Mouse (Mus musculus) embryonic facial prominence, embryonic 11.5 days (tissue): ENCODE measurements at regions not wholly inside any gene's neighbourhood (a gene's known extent, or its start where the extent isn't known, plus 50 kb on each side); places are given as distances from the start of the nearest gene placed in this dataset.

Experiments
- ATAC-seq: fragments of 200-750 bp; cut with Nextera tagmentation; replicated peaks from 2 replicates; pipeline ENCODE4 v1.8.0; 2017; ENCODE audit warnings: low read depth; ENCODE audit not compliant: insufficient number of reproducible peaks, low FRiP score, low TSS enrichment
- DNase-seq: peaks from one replicate; pipeline ENCODE4 v3.0.0-alpha.2; 2015; ENCODE audit warnings: low spot score
- H3K27ac ChIP-seq: fragments of 300-500 bp; sonication (generic); replicated peaks from 2 replicates; pipeline ENCODE4 v1.5.1; 2014; ENCODE audit warnings: mild to moderate bottlenecking, low read depth, low read length, control low read depth
- H3K27me3 ChIP-seq: fragments of 300-500 bp; sonication (generic); 2 replicates; pipeline ENCODE4 v1.6.1; 2014; ENCODE audit warnings: mild to moderate bottlenecking, low read length, moderate library complexity, mixed read lengths; ENCODE audit not compliant: control insufficient read depth, insufficient read depth
- H3K36me3 ChIP-seq: fragments of 300-500 bp; sonication (generic); replicated peaks from 2 replicates; pipeline ENCODE4 v1.6.1; 2014; ENCODE audit warnings: low read depth, mild to moderate bottlenecking, low read length, moderate library complexity, mixed read lengths; ENCODE audit not compliant: control insufficient read depth, insufficient read depth
- H3K4me1 ChIP-seq: fragments of 300-500 bp; sonication (generic); 2 replicates; pipeline ENCODE4 v1.6.1; 2014; ENCODE audit warnings: low read length, mixed read lengths; ENCODE audit not compliant: control insufficient read depth, insufficient read depth
- H3K4me2 ChIP-seq: fragments of 300-500 bp; sonication (generic); 2 replicates; pipeline ENCODE4 v1.6.1; 2014; ENCODE audit warnings: low read depth, mild to moderate bottlenecking, control low read depth, low read length, moderate library complexity
- H3K4me3 ChIP-seq: fragments of 300-500 bp; sonication (generic); 2 replicates; pipeline ENCODE4 v1.5.1; 2014; ENCODE audit warnings: low read depth, low read length, control low read depth
- H3K9ac ChIP-seq: fragments of 300-500 bp; sonication (generic); replicated peaks from 2 replicates; pipeline ENCODE4 v1.6.1; 2014; ENCODE audit warnings: mild to moderate bottlenecking, control low read depth, low read length
- H3K9me3 ChIP-seq: fragments of 300-500 bp; sonication (generic); replicated peaks from 2 replicates; pipeline ENCODE4 v1.6.1; 2016; ENCODE audit warnings: mild to moderate bottlenecking, low read length, inconsistent platforms, mixed read lengths; ENCODE audit not compliant: control insufficient read depth
- WGBS: fragments of 180-500 bp; shearing (Covaris S2); extraction: QIAGEN DNeasy Blood & Tissue Kit; methylation state at CpG from one replicate; pipeline ENCODE4 v1.1.7; 2014; 5-methylcytosine and 5-hydroxymethylcytosine counted together

GRCm38 (mm10) chr13:110941587-110941986 is 313.2 kb upstream of the Actbl2 start:
- Histone ChIP-seq H3K27me3 (no peaks in the 10 kb centered on the region), H3K9me3 (no peaks in the 10 kb centered on the region), H3K4me1 (no peaks in the 10 kb centered on the region), H3K4me3 (no peak overlapping the region), H3K27ac (no peak overlapping the region), H3K36me3 (no peaks in the 10 kb centered on the region), H3K4me2 (no peak overlapping the region), H3K9ac (no peak overlapping the region)
- 77% methylated on average over 1 of the region's 1 CpGs for WGBS
- DNase-seq (no peak), ATAC-seq (no peak)

DNA sequence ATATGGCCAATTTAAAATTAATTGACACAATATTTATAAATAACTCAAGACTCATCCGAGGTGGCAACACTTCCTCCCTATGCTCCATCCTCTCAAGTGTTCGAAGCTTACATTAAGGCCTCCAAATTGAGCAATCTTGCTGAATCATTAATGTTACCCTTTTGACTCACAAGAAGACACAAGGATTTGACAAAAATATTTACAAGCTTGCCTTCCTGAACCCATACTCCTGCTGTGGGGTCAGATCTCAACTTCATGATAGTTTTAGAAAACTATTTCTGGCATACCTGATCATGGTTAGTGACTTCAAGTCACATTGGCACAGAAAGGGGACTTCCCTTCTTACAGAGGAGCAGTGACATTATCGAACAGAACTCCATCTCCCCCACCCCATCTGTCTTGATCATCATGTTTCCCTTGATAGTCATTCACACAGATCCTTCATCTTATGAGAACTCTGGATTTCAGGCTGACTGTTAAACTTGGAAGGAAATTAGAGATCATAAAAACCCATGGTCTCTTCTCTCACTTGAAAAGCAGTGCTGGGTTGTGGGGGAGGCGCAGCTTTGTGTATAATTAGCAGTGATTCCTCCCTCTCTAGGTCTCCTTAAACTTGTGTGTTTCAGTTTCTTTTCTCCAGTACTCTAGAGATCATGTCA is 311.7 kb upstream of the Actbl2 start:
- Histone ChIP-seq H3K36me3 (no peaks in the 10 kb centered on the region), H3K4me2 (no peak overlapping the region), H3K9ac (no peak overlapping the region), H3K27ac (no peak overlapping the region), H3K4me3 (no peak overlapping the region), H3K27me3 (no peaks in the 10 kb centered on the region), H3K9me3 (no peaks in the 10 kb centered on the region), H3K4me1 (no peaks in the 10 kb centered on the region)
- DNase-seq (no peak), ATAC-seq (no peak)
- 81% methylated on average over 4 of the region's 4 CpGs for WGBS

DNA sequence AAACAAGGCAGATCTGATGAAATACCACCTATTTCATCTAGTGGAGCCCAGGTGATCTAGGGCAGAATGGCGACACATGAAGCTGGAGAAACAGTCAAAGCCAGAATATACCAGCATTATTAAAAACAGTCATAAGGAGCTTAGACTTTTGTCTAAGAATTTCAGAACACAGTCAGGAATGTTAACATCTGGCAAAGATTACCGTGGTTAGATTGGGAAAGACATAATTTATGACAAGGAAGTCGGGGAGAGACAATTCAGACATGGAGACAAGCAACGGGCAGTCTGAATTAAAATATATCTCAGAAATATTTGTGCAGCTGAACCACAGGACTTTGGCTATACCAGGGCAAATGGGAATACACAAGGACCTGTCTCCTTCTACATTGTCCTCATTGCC is 310.8 kb upstream of the Actbl2 start:
- H3K4me1 ChIP-seq, result no peaks in the 10 kb centered on the region
- H3K9me3 ChIP-seq, result no peaks in the 10 kb centered on the region
- no peaks in the 10 kb centered on the region for H3K36me3 ChIP-seq
- no peak overlapping the region for H3K9ac ChIP-seq
- H3K27ac ChIP-seq, result no peak overlapping the region
- H3K4me3 ChIP-seq, result no peak overlapping the region
- 39% methylated on average over 4 of the region's 4 CpGs for WGBS
- no peak overlapping the region for H3K4me2 ChIP-seq
- DNase-seq, result peak; percentile 72
- H3K27me3 ChIP-seq, result no peaks in the 10 kb centered on the region
- ATAC-seq, result no peak

- no peaks in the 10 kb centered on the region for H3K4me1 ChIP-seq
- no peak overlapping the region for H3K4me3 ChIP-seq
- no peaks in the 10 kb centered on the region for H3K27me3 ChIP-seq
- no peak overlapping the region for H3K9ac ChIP-seq
- no peaks in the 10 kb centered on the region for H3K36me3 ChIP-seq
- DNase-seq (no peak), ATAC-seq (no peak)
- H3K27ac ChIP-seq, result no peak overlapping the region
- no peaks in the 10 kb centered on the region for H3K9me3 ChIP-seq
- WGBS, result 87% methylated on average over 5 of the region's 5 CpGs
- no peak overlapping the region for H3K4me2 ChIP-seq
Measured at GRCm38 (mm10) chr13:110944683-110945082, 310.1 kb upstream of the Actbl2 start.

- H3K9me3 ChIP-seq, result no peaks in the 10 kb centered on the region
- WGBS, result 80% methylated on average over 5 of the region's 5 CpGs
- DNase-seq (no peak), ATAC-seq (no peak)
- no peak overlapping the region for H3K27ac ChIP-seq
- no peaks in the 10 kb centered on the region for H3K27me3 ChIP-seq
- no peaks in the 10 kb centered on the region for H3K4me1 ChIP-seq
- H3K36me3 ChIP-seq, result no peaks in the 10 kb centered on the region
- H3K4me2 ChIP-seq, result no peak overlapping the region
- no peak overlapping the region for H3K9ac ChIP-seq
- H3K4me3 ChIP-seq, result no peak overlapping the region
Measured at GRCm38 (mm10) chr13:110960212-110960611, 294.6 kb upstream of the Actbl2 start.

DNA sequence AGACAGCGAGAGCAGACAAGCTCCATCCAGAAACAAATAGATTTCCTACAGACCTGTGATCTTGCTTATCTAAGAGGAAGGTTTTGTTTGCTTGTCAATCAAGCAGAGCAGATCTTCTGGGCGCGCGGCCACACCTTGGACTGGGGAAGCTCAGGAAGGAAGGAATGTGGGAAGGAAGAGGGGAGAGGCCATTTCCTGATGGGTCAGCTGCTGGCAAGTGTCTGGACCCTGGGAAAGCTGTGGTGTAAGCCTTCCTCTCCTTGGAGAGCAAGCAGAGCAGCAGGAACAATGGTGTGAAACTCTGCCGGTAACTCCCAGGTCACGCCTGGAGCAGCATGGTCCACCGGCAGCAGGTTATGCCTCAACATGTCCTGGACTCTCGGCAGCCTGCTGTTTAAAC is 287.7 kb upstream of the Actbl2 start:
- Histone ChIP-seq H3K4me3 (no peak overlapping the region), H3K4me1 (no peaks in the 10 kb centered on the region), H3K27ac (no peak overlapping the region), H3K27me3 (no peaks in the 10 kb centered on the region), H3K9me3 (no peaks in the 10 kb centered on the region), H3K9ac (no peak overlapping the region), H3K4me2 (no peak overlapping the region), H3K36me3 (no peaks in the 10 kb centered on the region)
- WGBS, result 57% methylated on average over 8 of the region's 8 CpGs
- DNase-seq (no peak), ATAC-seq (no peak)

- H3K9me3 ChIP-seq, result no peaks in the 10 kb centered on the region
- H3K27ac ChIP-seq, result no peak overlapping the region
- ATAC-seq, result peak; percentile 97
- WGBS, result 56% methylated on average over 5 of the region's 5 CpGs
- H3K36me3 ChIP-seq, result no peaks in the 10 kb centered on the region
- H3K27me3 ChIP-seq, result no peaks in the 10 kb centered on the region
- no peak overlapping the region for H3K4me3 ChIP-seq
- H3K4me1 ChIP-seq, result no peaks in the 10 kb centered on the region
- H3K4me2 ChIP-seq, result no peak overlapping the region
- no peak overlapping the region for H3K9ac ChIP-seq
- peak; percentile 92 for DNase-seq
Measured at GRCm38 (mm10) chr13:110967626-110968506, 286.9 kb upstream of the Actbl2 start.

GRCm38 (mm10) chr13:110968507-110968905 is 286.3 kb upstream of the Actbl2 start:
- DNase-seq, result no peak
- H3K4me3 ChIP-seq, result no peak overlapping the region

More at GRCm38 (mm10) chr13:110968507-110968905, 286.3 kb upstream of the Actbl2 start:
- WGBS, result 54% methylated on average over 7 of the region's 7 CpGs
- no peaks in the 10 kb centered on the region for H3K36me3 ChIP-seq
- H3K9ac ChIP-seq, result no peak overlapping the region
- no peak for ATAC-seq
- no peak overlapping the region for H3K4me2 ChIP-seq
- no peaks in the 10 kb centered on the region for H3K27me3 ChIP-seq
- H3K9me3 ChIP-seq, result no peaks in the 10 kb centered on the region
- H3K4me1 ChIP-seq, result no peaks in the 10 kb centered on the region
- no peak overlapping the region for H3K27ac ChIP-seq
